ENCODE assay signal across 8 mouse cellular contexts in the genomic region with DNA sequence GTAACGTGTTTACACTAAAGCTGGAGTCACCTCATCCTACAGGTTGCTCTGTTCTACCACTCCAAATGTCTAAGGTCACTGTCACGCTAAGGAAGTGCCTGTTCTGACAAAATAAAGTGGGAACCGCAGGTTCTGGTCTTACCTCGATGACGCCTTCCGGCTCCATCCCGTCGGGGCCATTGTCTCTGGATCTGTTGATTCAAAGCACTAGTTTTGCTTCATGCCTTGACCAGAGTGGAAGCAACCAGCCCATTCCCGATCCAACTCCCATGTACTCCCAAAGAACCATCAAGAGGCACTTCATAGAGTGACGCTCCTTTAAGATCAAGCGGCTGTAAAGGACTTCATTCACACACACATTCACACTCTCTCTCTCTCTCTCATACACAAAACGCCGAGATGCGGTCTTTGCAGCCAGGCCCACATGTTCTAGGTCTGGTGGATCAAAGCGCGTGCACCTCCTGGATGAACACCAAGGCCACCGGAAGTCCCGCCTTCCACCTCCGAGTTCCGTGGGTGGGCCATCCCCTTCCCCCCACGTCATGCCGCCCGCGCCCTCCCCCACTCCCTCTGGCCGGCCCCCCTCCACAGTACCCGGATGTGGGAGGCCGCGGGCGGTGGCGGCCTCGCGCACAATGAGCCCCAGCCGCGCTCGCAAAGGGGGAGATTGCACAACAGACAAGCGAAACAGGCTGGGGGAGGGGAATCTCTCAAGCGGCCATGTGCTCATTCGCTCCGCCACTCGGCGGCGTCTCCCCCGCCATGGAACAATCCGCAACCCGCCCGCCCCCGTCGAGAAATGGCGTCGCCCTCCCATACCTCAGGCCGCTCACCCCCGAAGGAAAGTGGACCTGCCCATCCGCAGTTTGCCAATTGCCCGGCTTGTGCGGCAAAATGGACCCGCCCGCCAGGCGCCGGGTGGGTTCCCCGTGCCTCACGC. TPM values are rescaled to one million over a fixed set of nuclear protein-coding genes. Genes with fewer than 3 reads are reported as not detected.
DNase-seq lines count a peak whose midpoint lies in the region; ATAC-seq lines count a peak whose summit lies in the region.

No protein-coding gene starts in this region.

- WGBS in hindbrain, embryonic 13.5 days = 1% methylated on average over 60 of the region's 61 CpGs

- H3K4me2 ChIP-seq in hindbrain, embryonic 13.5 days = peak overlapping the region; percentile 99

- peaks cover 73% of the 10 kb centered on the region for H3K36me3 ChIP-seq in hindbrain, embryonic 13.5 days

- no peaks in the 10 kb centered on the region for H3K27me3 ChIP-seq in hindbrain, embryonic 13.5 days

- peak overlapping the region; percentile 100 for H3K9ac ChIP-seq in hindbrain, embryonic 13.5 days

- H3K9me3 ChIP-seq in hindbrain, embryonic 13.5 days = no peaks in the 10 kb centered on the region

- peak overlapping the region; percentile 98 for H3K27ac ChIP-seq in hindbrain, embryonic 13.5 days

- peaks cover 32% of the 10 kb centered on the region for H3K4me1 ChIP-seq in hindbrain, embryonic 13.5 days (replicated peaks)

- peak overlapping the region; percentile 100 for H3K4me3 ChIP-seq in hindbrain, embryonic 13.5 days

- ATAC-seq in hindbrain, embryonic 13.5 days (ENCODE audit: low FRiP score) = peak; percentile 69

- peak; percentile 98 for DNase-seq in Muller cell, postnatal 12 days (ENCODE audit: inconsistent ontology term)
- DNase-seq in cerebellum, adult 9-11 months = peak; percentile 97
- peak; percentile 91 to 92 for DNase-seq in frontal cortex, postnatal 10 days (ENCODE audit: low spot score in 2 of 2)
- peak; percentile 88 to 91 for DNase-seq in layer of hippocampus, postnatal 25 days (ENCODE audit: extremely low spot score in 1 of 2, low spot score in 1 of 2)
- peak; percentile 95 for DNase-seq in lung, postnatal 25 days (ENCODE audit: low spot score)
- DNase-seq in retina, embryonic 14.5 days (ENCODE audit: low spot score) = peak; percentile 95
- DNase-seq in thymus, postnatal 4 days = peak; percentile 99

RNA-seq across cellular contexts. Expression of gene Eif4a1, which starts 1.2 kb away (rescaled TPM):
- polyA plus RNA-seq in hindbrain, embryonic 13.5 days (2015; fragmentation: Nextera tagmentation; extraction: Ambion mirVana) = 528 and 537 TPM in 2 replicates
- 100 to 1,000 TPM; 369 to 381 TPM for total RNA-seq in layer of hippocampus, postnatal 25 days (2021)

RNA-seq across cellular contexts. Expression of gene Cd68, which starts 5.1 kb away (rescaled TPM):
- 9.0 and 9.8 TPM in 2 replicates for polyA plus RNA-seq in hindbrain, embryonic 13.5 days (2015; fragmentation: Nextera tagmentation; extraction: Ambion mirVana)
- 10 to 100 TPM; 15.1 to 15.7 TPM for total RNA-seq in layer of hippocampus, postnatal 25 days (2021)

RNA-seq across cellular contexts. Expression of gene Mpdu1, which starts 8.6 kb away (rescaled TPM):
- polyA plus RNA-seq in hindbrain, embryonic 13.5 days (2015; fragmentation: Nextera tagmentation; extraction: Ambion mirVana) = 95.0 and 104 TPM in 2 replicates
- 10 to 100 TPM; 61.1 to 63.9 TPM for total RNA-seq in layer of hippocampus, postnatal 25 days (2021)

RNA-seq across cellular contexts. Expression of gene Senp3, which starts 10.8 kb away (rescaled TPM):
- polyA plus RNA-seq in hindbrain, embryonic 13.5 days (2015; fragmentation: Nextera tagmentation; extraction: Ambion mirVana) = 94.7 and 95.9 TPM in 2 replicates
- total RNA-seq in layer of hippocampus, postnatal 25 days (2021) = 100 to 1,000 TPM in 1 of 2 experiments, 10 to 100 TPM in 1; 94.3 to 109 TPM

RNA-seq across cellular contexts. Expression of gene Tnfsf13, which starts 14.5 kb away (rescaled TPM):
- 0.36 and 0.53 TPM in 2 replicates for polyA plus RNA-seq in hindbrain, embryonic 13.5 days (2015; fragmentation: Nextera tagmentation; extraction: Ambion mirVana)
- 1 to 10 TPM; 1.2 to 1.3 TPM for total RNA-seq in layer of hippocampus, postnatal 25 days (2021)

Comparison
In these comparisons a context has a peak if more than half of its experiments do, and no peak if none do; other contexts are left out.
1. Peak in every context shown above with its lines: DNase-seq, ATAC-seq, H3K4me3 ChIP-seq and H3K27ac ChIP-seq.